Mouse (Mus musculus): ENCODE results near the gene Atp13a1.

Gene Atp13a1

DNA sequence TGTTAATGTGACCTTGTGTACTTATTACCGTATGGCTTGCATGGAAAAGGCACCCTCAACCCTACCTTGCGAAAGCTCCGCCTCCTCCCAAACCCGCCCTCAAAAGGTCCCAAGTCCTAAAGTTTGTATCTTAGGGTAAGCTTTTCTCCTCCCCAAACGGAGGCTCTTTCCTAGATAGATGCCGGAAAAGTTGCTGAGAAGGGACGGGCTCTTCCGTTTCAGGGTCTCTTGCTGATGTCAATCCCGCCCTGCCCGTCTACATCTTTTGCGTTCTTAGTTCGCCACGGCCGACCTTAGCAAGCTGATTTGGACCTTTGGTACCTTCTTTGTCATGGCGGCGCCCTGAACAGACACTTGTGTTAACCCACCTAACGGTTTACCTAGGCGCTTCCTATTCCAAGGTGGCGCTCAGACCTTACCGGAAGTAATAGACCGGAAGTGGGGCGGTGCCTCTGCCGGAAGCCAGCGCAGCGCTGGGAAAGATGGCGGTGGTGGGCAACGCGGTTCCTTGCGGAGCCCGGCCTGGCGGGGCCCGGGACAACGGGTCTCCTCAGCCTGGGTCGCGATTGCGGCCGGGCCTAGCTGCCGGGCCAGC is at the start of gene Atp13a1, which contains the start of gene Zfp866:
Gene Atp13a1 (plus strand): TSS at position 391 of the 595 bp plus-strand sequence.
Gene Zfp866 (minus strand): TSS at position 406 of the 595 bp plus-strand sequence.
- in situ Hi-C loops (cut with MboI, MseI): loop anchor here (5.0 kb wide), 1 partner anchor 74 kb away; no protein-coding TSS in a partner anchor

DNA sequence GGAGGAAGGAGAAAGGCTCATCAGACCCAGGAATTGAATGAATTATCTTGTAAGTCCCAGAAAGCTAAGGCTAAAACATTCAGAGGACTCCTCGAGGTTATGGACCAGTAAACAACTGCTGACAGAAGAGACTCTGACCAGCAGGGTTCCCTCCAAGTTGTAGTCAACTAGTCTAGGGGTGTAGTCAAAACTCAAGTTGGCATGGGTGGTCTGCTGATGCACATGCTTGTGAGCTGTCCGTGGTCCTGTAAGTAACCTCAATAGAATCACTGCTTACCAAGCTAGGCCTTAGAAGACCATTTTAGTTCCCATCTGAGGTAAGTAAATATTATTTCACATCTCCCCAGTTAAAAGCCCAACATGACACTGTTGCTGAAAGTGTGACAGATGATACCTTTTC is 49.7 kb upstream of the Atp13a1 start:
- in situ Hi-C loops (cut with MboI, MseI): no loop called here

DNA sequence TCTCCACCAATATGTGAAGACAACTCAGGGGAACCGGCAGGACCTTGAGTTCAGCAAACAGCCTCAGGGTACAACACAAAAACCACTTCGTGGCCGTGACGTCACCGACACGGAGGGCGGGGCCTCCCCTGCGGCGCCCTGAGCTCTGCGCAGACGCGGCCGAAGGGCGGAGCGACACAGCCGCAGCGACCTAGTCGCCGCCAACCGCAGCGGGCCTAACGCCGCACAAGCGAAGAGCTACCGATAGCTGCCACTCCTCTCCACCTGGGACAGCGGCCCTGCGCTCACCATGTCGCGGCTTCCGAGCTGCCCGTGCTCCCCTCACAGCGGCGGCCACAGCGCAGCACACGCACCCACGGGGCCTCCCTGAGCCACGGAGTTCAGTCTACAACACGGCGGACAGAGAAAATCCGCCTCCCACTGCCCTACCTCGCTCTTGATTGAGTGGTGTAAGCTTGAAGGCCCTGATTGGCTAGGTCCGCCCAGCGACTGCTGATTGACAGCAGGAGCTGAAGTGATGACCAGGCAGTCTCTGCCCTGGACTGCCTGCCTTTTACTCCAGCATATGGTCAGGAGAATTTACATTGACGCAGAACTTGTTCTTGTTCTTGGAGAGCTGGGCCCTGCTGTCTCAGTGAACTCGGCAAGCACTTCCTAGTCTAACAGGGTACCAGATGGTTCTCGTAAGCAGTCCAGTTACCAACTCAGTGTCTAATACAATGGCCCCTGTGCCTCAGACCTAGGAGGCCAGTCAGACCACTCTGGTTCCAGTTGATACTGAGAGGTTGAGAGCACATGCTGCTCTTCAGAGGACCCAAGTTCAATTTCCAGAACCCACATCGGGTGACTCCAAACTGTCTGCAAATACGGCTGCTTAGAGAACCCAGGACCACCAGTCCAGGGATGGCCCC is 41.2 kb upstream of the Atp13a1 start, which contains the start of gene Zfp963:
Gene Zfp963 (minus strand): TSS at position 427 of the 911 bp plus-strand sequence.
- in situ Hi-C loops (cut with MboI, MseI): no loop called here

DNA sequence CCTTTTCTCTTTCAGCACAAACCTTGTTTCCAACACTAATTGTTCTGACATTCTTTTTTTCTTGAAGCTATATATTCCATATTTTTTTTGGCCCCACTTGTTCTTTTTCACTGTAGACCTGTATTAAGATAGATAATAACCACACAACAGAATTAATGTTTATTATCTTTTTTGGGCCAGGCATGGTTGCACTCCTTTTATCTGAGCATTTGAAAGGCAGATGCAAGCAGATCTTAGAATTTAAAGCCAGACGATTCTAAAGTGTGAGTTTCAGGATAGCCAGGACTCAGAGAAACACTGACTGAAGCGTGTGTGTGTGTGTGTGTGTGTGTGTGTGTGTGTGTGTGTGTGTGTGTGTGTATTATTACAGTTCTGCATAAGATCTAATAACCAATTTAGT is 38.5 kb upstream of the Atp13a1 start:
- in situ Hi-C loops (cut with MboI, MseI): no loop called here

DNA sequence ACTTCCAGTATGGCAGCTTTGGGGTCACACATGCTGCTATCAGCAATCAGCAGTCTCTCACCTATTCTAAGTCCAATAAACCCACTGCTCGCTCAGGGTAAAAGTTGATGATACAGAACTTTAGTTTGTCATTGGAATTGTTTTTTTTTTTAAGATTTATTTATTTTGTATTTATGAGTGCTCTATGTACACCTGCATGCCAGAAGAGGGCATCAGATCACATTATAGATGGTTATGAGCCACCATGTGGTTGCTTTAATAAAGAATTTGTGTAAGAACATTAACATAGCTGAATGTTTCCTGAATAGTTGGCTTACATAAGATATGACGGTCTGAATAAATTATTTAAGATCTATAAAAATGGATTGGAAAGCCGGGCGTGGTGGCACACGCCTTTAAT is 32.6 kb upstream of the Atp13a1 start:
- in situ Hi-C loops (cut with MboI, MseI): no loop called here

DNA sequence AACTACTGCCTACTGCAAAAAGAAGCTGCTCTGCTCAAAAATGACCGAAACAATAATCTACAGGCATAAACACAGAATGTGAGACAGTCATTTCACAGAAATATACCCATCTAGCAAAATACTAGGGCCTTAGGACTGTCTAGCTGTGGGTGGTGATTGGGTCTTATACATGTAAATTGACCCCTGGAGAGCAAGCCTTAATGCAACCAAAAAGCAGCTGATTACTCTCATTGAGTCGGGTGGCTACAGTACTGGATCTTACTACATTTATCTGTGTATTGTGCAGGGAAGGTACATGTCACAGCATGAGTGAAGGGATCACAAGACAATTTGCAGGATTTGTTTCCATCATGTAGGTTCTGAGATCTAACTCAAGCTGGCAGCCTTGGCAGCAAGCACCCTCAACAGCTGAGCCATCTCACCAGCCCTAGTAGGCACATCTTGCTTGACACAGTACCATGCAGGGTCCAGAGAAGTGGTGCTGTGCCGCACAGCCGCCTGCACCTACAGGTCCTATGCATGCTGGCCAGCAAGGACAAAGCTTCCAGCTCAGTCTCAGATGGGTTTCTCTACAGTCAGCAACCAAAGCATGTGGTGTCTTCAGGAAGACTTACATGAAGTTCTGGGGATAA is 29.0 kb upstream of the Atp13a1 start:
- in situ Hi-C loops (cut with MboI, MseI): no loop called here

DNA sequence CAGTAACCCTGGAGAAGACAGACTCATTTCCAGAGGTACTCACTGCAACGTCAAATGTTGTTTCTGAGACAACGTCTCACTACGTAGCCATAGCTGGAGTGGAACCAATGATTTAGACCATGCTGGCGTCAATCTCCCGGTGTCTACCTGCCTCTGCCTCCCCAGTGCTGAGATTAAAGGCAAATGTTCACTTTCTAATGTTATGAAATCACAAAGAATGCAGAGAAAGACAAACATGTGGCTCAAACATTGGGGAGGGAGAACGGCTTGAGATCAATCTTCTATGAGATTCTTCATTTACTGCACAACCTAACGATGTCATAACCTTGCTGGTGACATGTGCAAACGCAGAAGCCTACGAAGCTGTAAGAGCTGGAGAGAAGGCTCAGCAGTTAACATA is 19.7 kb upstream of the Atp13a1 start:
- in situ Hi-C loops (cut with MboI, MseI): no loop called here

DNA sequence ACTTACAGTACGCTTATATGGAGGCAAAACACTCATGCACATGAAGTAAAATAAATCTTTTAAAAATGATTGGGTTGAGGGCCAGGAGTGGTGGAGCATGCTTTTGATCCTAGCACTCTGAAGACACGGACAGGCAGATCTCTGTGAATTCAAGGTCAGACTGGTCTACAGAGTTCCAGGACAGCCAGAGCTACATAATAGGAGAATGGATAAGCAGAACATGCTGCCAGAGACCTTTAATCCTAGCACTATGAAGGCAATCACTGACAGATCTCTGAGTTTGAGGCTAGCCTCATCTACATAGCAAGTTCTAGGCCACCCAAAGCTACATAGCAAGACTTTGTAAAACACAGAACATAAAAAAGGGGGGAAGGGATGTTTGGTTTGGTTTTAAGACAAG is 18.9 kb upstream of the Atp13a1 start:
- in situ Hi-C loops (cut with MboI, MseI): no loop called here

DNA sequence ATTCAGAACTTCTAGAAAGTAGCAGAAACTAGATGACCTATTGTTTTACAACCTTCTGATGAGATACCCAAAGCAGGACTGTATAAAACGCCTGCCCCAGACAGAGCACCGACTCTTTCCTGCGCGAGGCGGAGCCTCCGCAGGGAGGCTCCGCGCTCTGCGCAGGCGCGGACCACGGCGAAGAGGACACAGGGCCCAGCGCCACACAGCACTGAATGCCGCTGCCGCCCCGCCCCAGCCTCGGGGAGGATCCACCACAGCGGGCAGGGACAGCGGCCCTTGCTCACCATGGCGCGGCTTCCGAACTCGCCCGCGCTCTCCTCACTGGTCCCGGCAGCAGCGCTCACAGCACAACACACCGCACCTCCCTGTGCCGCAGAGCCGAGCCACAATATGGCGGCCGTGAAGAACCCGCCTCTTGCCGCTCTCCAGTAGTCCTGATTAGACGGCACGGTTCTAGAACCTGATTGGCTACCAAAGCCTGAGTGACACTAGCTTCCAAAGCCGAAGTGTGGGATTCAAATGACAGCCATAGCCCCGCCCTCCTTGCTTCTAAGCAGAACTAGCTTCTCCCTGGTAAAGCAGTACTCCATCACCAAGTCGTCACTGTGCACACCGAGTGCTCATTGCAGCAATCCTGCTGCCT is 16.3 kb upstream of the Atp13a1 start, which contains the start of gene Gm20422:
Gene Gm20422 (minus strand): TSS at position 384 of the 646 bp plus-strand sequence.
- in situ Hi-C loops (cut with MboI, MseI): no loop called here

DNA sequence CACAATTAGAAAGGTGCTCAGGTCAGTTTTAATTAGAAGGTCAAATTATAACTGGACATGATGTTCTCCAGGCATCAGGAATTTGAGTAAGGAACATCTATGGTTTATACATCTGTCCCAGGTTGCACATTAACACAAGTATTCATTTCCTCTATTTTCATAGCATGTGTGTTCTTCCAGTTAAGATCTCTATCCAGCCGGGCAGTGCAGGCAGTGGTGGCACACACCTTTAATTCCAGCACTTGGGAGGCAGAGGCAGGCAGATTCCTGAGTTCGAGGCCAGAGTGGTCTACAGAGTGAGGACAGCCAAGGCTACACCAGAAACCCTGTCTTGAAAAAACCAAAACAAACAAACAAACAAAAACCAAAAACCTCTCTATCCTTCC is 15.8 kb upstream of the Atp13a1 start:
- in situ Hi-C loops (cut with MboI, MseI): no loop called here

DNA sequence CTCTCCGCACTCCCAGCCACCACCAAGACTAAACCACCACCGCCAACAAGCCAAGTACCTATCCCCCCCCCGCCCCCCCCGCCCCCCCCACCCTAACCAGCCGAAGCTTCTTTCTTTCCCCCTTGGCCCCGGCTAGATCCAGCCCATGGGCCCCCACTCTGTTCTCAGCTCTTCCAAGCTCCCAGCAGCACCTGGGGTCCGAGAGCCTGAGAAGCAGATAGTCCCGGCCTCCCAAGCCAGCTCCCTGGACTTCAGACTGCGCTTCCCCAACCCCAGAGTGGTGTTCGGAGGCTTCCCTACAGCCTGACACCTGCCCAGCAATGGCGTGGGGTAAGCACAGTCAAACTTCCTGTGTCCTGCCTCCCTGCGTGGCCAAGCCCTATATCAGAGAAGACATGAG is 13.9 kb upstream of the Atp13a1 start:
- in situ Hi-C loops (cut with MboI, MseI): no loop called here

DNA sequence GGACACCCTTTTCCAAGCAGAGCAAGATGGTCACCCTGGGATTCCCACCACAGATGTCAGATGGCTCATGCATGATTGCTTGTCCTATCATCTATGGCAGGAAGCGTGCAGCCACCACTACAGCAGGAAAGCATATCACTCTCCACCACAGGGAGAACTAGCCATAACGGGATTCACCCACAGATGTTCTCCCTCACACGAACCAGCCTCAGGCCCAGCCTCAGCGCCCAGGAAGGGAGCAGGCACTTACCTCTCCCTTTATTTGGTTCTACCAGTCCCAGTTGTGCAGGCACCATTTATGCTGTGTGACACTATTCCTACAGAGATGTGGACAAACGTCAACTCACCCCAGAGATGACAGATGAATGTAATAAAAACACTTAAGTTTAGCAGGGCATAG is 1.9 kb upstream of the Atp13a1 start:
- in situ Hi-C loops (cut with MboI, MseI): no loop called here

DNA sequence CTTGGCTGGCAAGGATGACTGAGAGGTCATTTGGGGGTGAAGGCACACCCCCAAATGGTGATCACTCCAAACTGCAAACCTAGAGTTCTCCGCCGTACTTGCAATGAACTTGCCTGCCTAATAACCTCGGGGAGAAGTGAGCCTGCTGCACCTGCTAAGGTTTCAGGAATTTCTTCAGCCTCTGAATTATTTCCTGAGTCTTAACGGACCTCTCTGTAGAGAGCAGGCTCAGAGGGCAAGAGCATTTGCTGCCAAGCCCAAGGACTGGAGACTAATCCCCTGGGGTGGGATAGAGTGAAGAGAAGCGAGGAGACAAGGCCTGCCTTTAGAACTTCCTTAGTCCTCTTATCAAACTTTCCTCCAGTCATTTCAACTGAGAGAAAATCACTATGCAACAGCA is 1.2 kb upstream of the Atp13a1 start:
- in situ Hi-C loops (cut with MboI, MseI): loop anchor here (5.0 kb wide), 1 partner anchor 72 kb away; no protein-coding TSS in a partner anchor

DNA sequence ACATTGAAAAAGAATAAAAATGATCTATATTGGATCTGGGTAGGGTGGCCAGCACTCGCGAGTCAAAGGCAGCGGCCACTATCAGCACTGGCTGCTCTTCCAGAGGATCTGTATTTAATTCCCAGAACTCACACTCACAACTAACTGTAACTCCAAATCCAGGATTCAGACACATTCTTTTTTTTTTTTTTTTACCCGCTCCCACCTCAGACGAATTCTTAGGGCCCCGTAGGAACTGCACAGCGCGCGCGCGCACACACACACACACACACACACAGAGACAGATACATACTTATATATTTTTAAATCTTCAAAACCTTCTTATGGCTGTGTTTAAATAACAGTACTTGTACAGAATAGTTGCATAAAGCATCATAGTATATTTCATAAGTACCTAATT is 599 bp upstream of the Atp13a1 start:
- in situ Hi-C loops (cut with MboI, MseI): loop anchor here (5.0 kb wide), 1 partner anchor 73 kb away; no protein-coding TSS in a partner anchor

DNA sequence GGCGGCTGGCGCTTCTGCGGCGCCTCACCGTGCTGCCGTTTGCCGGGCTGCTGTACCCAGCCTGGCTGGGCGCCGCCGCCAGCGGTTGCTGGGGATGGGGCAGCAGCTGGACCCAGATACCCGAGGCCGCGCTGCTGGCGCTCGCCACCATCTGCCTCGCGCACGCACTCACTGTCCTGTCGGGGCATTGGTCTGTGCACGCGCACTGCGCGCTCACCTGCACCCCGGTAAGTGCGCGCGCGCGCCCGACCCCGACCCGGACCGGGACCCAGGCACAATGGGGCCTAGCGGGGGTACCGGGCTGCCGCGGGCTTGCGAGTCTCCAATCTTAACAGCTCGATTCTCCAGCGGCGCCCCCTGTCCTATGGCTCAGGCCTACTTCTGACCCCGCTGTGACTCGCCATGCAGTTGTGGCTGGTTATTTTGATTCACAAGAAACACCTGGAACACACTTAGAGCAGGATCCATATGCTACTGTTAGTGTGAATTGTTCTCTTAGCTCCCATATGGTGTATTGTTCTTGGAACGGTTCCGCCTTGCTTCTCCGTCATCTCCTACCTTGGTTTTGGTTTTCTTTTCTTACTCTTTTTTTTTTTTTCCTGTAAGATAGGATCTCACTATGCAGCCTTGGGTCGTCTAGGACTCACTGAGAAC is 579 bp downstream of the Atp13a1 start:
- in situ Hi-C loops (cut with MboI, MseI): loop anchor here (5.0 kb wide), 1 partner anchor 74 kb away; no protein-coding TSS in a partner anchor

DNA sequence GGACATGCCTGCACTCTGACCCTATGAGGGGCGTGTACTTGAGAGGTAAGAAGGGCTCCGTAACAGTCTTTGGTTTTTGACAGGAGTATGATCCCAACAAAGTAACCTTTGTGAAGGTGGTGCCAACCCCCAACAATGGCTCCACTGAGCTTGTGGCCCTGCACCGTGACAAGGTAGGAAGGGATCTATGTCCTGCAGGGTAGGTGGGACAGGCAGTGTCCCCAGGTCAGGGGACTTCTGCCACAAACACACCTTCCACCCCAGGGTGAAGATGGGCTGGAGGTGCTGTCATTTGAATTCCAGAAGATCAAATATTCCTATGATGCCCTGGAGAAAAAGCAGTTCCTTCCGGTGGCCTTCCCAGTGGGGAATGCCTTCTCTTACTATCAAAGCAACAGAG is 2.7 kb downstream of the Atp13a1 start:
- in situ Hi-C loops (cut with MboI, MseI): loop anchor here (5.0 kb wide), 1 partner anchor 76 kb away; no protein-coding TSS in a partner anchor

DNA sequence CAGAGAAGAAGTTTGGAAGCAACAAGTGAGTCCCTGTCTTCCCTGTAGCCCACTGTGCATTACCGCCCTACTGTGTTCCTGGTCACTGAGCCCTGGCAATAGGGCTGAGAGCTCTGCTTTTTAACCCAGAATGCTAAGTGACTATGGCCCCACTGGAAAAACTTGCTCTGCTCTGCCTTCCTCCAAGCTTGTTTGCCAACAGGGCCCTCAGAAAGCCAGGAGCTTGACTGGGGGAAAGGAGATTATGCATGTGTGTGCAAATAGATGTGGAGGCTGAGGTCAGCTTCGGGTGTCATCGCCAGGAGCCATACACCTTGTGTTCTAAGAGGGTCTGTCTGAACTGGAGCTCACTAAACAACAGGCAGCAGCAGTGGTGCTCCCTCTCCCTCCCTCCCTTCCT is 3.1 kb downstream of the Atp13a1 start:
- in situ Hi-C loops (cut with MboI, MseI): loop anchor here (5.0 kb wide), 1 partner anchor 77 kb away; no protein-coding TSS in a partner anchor

DNA sequence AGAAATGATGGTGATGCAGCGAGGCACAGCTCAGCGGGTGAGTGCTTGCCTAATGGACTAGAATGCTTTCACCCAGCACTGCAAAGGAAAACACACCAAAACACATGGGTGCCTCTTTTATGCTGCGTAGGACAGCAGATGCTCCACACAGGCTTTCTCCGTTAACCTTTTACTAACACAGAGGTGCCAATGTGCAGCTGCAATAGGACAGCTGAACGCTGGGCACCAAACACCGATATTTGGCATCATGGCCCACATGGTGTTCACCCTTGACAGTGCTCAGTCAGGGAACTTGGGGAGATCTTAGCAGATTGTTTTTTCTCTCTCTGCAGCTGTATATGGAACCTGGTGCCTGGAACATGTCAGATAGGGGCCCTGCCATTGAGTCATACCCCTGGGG is 3.9 kb downstream of the Atp13a1 start:
- in situ Hi-C loops (cut with MboI, MseI): loop anchor here (5.0 kb wide), 1 partner anchor 78 kb away; no protein-coding TSS in a partner anchor

DNA sequence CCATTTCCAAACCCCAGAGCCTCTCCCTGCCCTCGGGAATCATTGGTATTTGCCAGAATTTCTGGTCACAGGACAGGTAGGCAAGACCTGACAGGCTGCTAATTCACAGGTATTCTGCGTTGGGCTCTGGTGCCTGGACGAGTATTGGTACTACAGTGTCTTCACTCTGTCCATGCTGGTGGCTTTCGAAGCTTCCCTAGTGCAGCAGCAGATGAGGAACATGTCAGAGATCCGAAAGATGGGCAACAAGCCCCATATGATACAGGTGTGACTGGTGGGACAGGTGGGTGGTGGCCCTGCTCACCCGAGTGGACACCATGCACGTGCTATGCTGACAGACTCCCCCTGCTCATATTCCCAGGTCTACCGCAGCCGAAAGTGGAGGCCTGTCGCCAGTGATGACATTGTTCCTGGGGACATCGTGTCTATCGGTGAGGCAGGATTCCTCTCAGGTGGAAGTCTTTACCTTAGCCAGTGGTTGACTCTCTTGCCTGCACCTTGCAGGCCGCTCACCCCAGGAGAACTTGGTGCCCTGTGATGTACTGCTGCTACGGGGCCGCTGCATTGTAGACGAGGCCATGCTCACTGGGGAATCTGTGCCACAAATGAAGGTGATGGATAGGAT is 5.9 kb downstream of the Atp13a1 start:
- in situ Hi-C loops (cut with MboI, MseI): no loop called here

DNA sequence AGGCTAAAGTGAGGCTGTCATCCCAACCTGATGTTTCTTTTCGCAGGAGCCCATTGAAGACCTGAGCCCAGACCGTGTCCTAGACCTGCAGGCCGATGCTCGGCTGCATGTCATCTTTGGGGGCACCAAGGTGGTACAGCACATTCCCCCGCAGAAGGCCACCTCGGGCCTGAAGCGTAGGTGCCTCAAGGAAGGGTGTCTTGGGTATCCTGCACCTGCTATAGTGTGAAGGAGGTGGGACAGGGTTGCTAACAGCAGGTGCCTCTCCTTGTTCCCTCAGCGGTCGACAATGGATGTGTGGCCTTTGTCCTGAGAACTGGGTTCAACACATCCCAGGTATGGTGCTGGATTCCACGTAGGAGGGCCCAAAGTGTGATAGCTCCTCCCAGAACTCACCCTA is 6.7 kb downstream of the Atp13a1 start:
- in situ Hi-C loops (cut with MboI, MseI): no loop called here
